Mouse (Mus musculus) cerebellum, adult 2 months (tissue): ENCODE data around the gene Speg.

Experiments
- CTCF ChIP-seq: fragments of 200-500 bp; IDR thresholded peaks from 2 replicates; pipeline ENCODE4 v1.5.1; 2011; ENCODE audit warnings: low read depth, mild to moderate bottlenecking, control low read depth, low read length, moderate library complexity, borderline replicate concordance; ENCODE audit not compliant: insufficient read depth
- POLR2A ChIP-seq: fragments of 200-500 bp; IDR thresholded peaks from 2 replicates; pipeline ENCODE4 v1.6.1; 2011; ENCODE audit warnings: low read length, control low read depth, borderline replicate concordance; ENCODE audit not compliant: insufficient read depth

- TF ChIP-seq POLR2A (no peak), CTCF (no peak)
Measured at GRCm38 (mm10) chr1:75480036-75480435, 104.9 kb downstream of the Speg start.
